Mouse (Mus musculus): ENCODE measurements at regions not wholly inside any gene's neighbourhood (a gene's known extent, or its start where the extent isn't known, plus 50 kb on each side); places are given as distances from the start of the nearest gene placed in this dataset.
A peak's percentile ranks its signal among the peaks of the same experiment; 100 is the strongest.
"Not testable (repeated sequence)": the region's sequence is repeated elsewhere in the genome, so short reads cannot be mapped to it uniquely, and the experiment has no call there.

DNA sequence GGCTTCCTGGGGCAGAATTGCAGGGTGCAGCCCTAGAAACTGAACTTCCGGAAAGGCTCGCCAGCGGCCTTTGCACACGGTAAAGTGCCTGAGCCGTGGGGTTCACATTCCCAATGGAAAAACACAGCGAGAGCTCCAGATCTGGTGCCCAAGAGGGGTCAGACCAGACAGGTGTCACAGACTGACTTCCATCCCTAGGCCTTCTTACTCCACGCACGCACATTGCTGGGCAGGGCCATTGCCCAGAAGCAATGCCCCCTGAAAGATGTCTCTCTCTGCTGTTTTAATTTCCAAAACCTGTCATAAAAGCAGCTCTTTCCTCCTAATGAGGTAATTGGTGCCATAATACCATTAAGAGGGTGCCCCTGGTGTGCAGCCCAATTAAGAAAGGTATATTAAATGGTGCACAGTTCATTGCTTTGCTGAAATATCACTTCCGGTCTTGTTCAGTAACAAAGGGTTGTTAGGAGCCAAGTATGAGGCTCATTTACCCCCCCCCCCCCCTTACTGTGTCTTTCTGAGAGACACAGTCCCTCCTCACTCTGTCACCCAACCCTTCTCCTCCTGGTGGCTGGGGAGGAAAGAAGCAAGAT lies 159.9 kb upstream of the Hes1 start:
- no peak for DNase-seq (ENCODE audit: low spot score)
- Histone ChIP-seq H3K9me3 (no peaks in the 10 kb centered on the region), H3K27ac (no peak overlapping the region), H3K27me3 (ENCODE audit: insufficient read depth, poor library complexity, severe bottlenecking) (peaks cover 65% of the 10 kb centered on the region), H3K4me3 (no peak overlapping the region), H3K4me1 (replicated peaks) (peaks cover 43% of the 10 kb centered on the region), H3K36me3 (no peaks in the 10 kb centered on the region)
- WGBS, result 73% methylated on average over 9 of the region's 9 CpGs

GRCm38 (mm10) chr16:29907331-29907730 lies 156.9 kb upstream of the Hes1 start:
- Histone ChIP-seq H3K9me3 (peaks cover 10% of the 10 kb centered on the region; the same call in 1 of the 2 replicates), H3K27ac (no peak overlapping the region), H3K27me3 (ENCODE audit: insufficient read depth, poor library complexity, severe bottlenecking) (peaks cover 62% of the 10 kb centered on the region), H3K4me1 (replicated peaks) (peaks cover 57% of the 10 kb centered on the region), H3K4me3 (no peak overlapping the region), H3K36me3 (no peaks in the 10 kb centered on the region)
- DNase-seq (ENCODE audit: low spot score), result no peak
- WGBS, result 48% methylated on average over 7 of the region's 7 CpGs

DNA sequence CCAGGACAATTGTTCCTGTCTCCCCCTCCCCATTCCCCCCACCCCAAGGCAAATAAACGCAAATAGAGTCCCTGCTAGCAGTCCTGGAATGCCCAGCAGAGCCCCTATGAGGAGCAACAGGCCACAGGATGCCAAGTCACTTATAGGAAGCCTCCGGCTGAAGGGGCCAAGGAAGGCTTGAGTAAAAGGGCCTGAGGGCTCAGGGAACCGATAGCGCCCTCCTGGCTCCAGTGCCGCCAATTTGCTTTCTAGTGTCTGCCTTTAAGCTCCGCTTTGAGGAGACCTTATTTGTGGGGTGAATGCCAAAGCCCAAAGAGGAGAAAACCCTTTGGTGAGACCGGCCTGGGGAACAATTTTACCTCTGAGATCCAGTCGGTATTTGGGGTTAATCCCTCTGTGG lies 156.2 kb upstream of the Hes1 start:
- H3K4me1 ChIP-seq (replicated peaks), result peaks cover 57% of the 10 kb centered on the region
- DNase-seq (ENCODE audit: low spot score), result no peak
- 19% methylated on average over 8 of the region's 8 CpGs for WGBS
- H3K27ac ChIP-seq, result peak overlapping the region; percentile 12; the same call in 1 of the 2 replicates
- no peaks in the 10 kb centered on the region for H3K36me3 ChIP-seq
- peaks cover 10% of the 10 kb centered on the region; the same call in 1 of the 2 replicates for H3K9me3 ChIP-seq
- H3K4me3 ChIP-seq, result no peak overlapping the region
- peaks cover 61% of the 10 kb centered on the region for H3K27me3 ChIP-seq (ENCODE audit: insufficient read depth, poor library complexity, severe bottlenecking)

DNA sequence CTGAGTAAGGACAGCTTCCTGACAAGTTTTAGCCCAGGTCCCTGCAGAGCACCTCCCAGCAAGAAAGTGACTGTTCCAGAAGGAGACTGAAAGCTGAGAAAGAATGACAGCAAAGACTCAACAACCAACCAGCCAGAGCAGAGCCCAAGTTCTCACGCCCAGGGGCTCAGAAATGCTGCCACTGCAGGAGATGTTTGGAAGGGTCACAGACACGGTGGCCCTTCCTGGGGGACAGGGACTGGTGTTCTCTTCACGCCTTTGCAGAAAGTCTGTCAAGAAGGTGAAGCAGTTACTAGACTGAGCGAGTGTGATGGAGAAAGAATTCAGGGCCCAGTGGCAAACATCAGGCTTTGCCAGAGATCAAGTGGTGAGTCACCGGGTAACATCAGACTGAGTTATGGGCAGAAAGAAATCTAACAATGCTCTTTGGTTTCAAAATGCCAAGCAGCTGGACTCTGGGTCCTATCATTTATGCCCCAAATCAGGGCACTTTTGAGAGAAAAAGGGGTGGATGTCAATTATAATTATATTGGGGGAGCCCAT lies 154.2 kb upstream of the Hes1 start:
- H3K36me3 ChIP-seq, result no peaks in the 10 kb centered on the region
- no peak overlapping the region for H3K4me3 ChIP-seq
- peaks cover 47% of the 10 kb centered on the region for H3K27me3 ChIP-seq (ENCODE audit: insufficient read depth, poor library complexity, severe bottlenecking)
- peak overlapping the region; percentile 50; the same call in 1 of the 2 replicates for H3K27ac ChIP-seq
- no peak for DNase-seq (ENCODE audit: low spot score)
- H3K9me3 ChIP-seq, result peaks cover 10% of the 10 kb centered on the region; the same call in 1 of the 2 replicates
- 36% methylated on average over 5 of the region's 5 CpGs for WGBS
- peaks cover 43% of the 10 kb centered on the region for H3K4me1 ChIP-seq (replicated peaks)

DNA sequence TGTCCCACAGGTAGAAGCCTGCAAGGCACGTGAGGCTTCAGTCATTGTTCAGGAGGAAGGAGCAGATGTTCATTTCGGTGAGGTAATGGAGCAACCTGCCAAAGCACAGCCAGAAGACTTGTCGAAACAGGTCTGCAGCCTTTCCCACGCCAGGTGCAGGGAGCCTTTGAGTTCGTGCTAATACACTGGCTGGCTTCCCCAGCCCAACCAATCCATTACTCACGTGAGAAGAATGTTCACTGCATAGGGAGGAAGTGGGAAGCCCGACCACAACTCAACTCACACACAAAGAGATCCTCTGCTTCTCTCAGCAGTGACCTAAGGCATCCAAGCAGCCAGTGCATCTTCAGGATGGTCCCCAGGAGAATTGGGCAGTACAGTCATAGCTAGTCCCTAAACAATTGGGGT lies 153.0 kb upstream of the Hes1 start:
- Histone ChIP-seq H3K27me3 (ENCODE audit: insufficient read depth, poor library complexity, severe bottlenecking) (peaks cover 43% of the 10 kb centered on the region), H3K36me3 (no peaks in the 10 kb centered on the region), H3K9me3 (peaks cover 10% of the 10 kb centered on the region; the same call in 1 of the 2 replicates), H3K27ac (no peak overlapping the region), H3K4me1 (replicated peaks) (peaks cover 39% of the 10 kb centered on the region), H3K4me3 (no peak overlapping the region)
- no peak for DNase-seq (ENCODE audit: low spot score)
- WGBS, result 85% methylated on average over 7 of the region's 7 CpGs

DNA sequence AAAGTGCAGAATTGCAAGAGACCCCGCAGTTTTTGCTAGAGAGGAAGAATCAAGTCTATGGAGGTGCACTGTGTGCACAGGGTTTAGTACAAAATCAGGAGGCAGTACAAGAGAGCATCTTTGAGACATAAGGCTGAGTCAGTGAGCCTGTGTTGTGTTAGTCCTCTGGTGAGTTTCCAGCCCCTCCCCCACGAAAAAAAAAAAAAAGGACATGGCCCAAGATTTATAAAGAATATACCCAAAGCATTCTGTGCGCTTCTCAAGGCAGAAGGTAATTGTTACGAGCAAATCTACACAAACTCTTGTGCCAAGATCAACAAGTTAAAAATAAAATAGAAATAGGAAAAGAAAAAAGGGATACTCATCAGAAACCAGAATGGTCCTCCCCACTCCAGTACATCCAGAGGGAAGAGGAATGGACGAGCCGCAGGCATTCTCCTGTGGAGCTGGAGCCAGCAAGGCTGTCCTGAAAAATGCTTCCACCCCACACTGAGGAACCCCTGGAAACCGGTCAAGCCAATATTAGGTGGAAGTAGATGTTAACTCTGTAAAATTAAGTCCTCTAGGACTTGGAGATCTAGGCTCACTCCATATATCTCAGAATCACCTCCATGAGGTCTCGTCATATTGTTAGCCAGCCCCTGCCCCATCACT lies 150.7 kb upstream of the Hes1 start:
- Histone ChIP-seq H3K27ac (no peak overlapping the region), H3K4me1 (replicated peaks) (peaks cover 22% of the 10 kb centered on the region), H3K27me3 (ENCODE audit: insufficient read depth, poor library complexity, severe bottlenecking) (peaks cover 22% of the 10 kb centered on the region), H3K9me3 (peaks cover 10% of the 10 kb centered on the region; the same call in 1 of the 2 replicates), H3K4me3 (no peak overlapping the region), H3K36me3 (no peaks in the 10 kb centered on the region)
- DNase-seq (ENCODE audit: low spot score), result no peak
- 81% methylated on average over 8 of the region's 8 CpGs for WGBS

DNA sequence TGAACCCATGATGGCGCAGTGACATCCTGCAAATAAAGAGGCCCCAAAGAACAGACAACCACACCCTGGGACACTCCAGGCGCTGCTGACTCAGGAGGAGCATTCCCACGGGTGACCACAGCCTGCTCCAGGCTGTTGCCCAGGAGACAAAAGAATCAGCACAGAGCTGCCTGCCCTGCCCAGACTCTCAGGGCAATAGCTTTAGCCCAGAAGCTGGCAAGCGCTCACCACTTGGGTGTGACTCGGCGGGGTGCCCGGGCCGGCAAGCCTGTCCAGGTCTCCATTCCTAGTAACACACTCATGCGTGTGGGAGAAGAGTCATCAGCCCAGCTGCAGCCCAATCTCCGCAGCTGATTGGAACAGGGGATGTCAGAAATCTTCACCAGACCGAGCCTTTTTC lies 148.8 kb upstream of the Hes1 start:
- H3K4me3 ChIP-seq, result no peak overlapping the region
- peaks cover 13% of the 10 kb centered on the region for H3K4me1 ChIP-seq (replicated peaks)
- peak overlapping the region; percentile 72 for H3K27ac ChIP-seq
- 57% methylated on average over 11 of the region's 11 CpGs for WGBS
- peaks cover 10% of the 10 kb centered on the region; the same call in 1 of the 2 replicates for H3K9me3 ChIP-seq
- no peak for DNase-seq (ENCODE audit: low spot score)
- no peaks in the 10 kb centered on the region for H3K36me3 ChIP-seq
- H3K27me3 ChIP-seq (ENCODE audit: insufficient read depth, poor library complexity, severe bottlenecking), result peaks cover 25% of the 10 kb centered on the region

DNA sequence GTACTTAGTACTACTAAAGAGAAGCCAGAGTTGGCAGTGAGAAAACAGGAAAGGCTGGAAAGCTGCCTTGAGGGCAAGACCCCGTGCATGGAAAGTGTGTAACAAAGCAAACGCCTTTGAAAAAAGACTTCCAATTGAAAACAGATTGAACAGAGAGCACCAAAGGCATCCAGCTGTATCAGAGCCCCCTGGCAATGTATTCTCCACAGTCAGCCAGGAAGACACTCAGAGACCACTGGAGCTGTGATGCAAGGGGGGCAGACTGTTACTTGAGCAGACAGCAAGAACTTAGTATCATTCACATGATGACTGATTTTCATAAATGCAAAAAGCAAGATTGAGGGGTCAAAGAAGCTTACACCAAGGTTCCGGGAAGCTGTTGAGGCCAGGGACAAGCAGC lies 146.2 kb upstream of the Hes1 start:
- no peak for DNase-seq (ENCODE audit: low spot score)

GRCm38 (mm10) chr16:29918396-29918795 lies 145.8 kb upstream of the Hes1 start:
- WGBS, result 83% methylated on average over 6 of the region's 6 CpGs
- Histone ChIP-seq H3K4me1 (replicated peaks) (peaks cover 7% of the 10 kb centered on the region), H3K36me3 (no peaks in the 10 kb centered on the region), H3K27ac (no peak overlapping the region), H3K27me3 (ENCODE audit: insufficient read depth, poor library complexity, severe bottlenecking) (peaks cover 23% of the 10 kb centered on the region), H3K4me3 (no peak overlapping the region), H3K9me3 (no peaks in the 10 kb centered on the region)
- no peak for DNase-seq (ENCODE audit: low spot score)

More for the DNA sequence above, 146.2 kb upstream of the Hes1 start:
- Histone ChIP-seq H3K4me1 (replicated peaks) (peaks cover 7% of the 10 kb centered on the region), H3K27me3 (ENCODE audit: insufficient read depth, poor library complexity, severe bottlenecking) (peaks cover 23% of the 10 kb centered on the region), H3K4me3 (no peak overlapping the region), H3K27ac (no peak overlapping the region), H3K9me3 (no peaks in the 10 kb centered on the region), H3K36me3 (no peaks in the 10 kb centered on the region)
- WGBS, result 38% methylated on average over 3 of the region's 3 CpGs

GRCm38 (mm10) chr16:29920940-29921339 lies 143.2 kb upstream of the Hes1 start:
- no peaks in the 10 kb centered on the region for H3K36me3 ChIP-seq
- no peak for DNase-seq (ENCODE audit: low spot score)
- 0 out of 2 replicates have a peak, but pooled peaks cover 2% of the 10 kb centered on the region for H3K4me1 ChIP-seq (replicated peaks)
- H3K4me3 ChIP-seq, result no peak overlapping the region
- peaks cover 10% of the 10 kb centered on the region; the same call in 1 of the 2 replicates for H3K27me3 ChIP-seq (ENCODE audit: insufficient read depth, poor library complexity, severe bottlenecking)
- peaks cover 4% of the 10 kb centered on the region; the same call in 1 of the 2 replicates for H3K9me3 ChIP-seq
- 78% methylated on average over 5 of the region's 5 CpGs for WGBS
- H3K27ac ChIP-seq, result no peak overlapping the region

GRCm38 (mm10) chr16:29921385-29921784 lies 142.8 kb upstream of the Hes1 start:
- H3K9me3 ChIP-seq, result peaks cover 4% of the 10 kb centered on the region; the same call in 1 of the 2 replicates
- 0 out of 2 replicates have a peak, but pooled peaks cover 2% of the 10 kb centered on the region for H3K4me1 ChIP-seq (replicated peaks)
- 69% methylated on average over 3 of the region's 3 CpGs for WGBS
- H3K4me3 ChIP-seq, result no peak overlapping the region
- H3K27me3 ChIP-seq (ENCODE audit: insufficient read depth, poor library complexity, severe bottlenecking), result peaks cover 8% of the 10 kb centered on the region; the same call in 1 of the 2 replicates
- H3K36me3 ChIP-seq, result no peaks in the 10 kb centered on the region
- H3K27ac ChIP-seq, result no peak overlapping the region
- DNase-seq (ENCODE audit: low spot score), result no peak

- not testable (repeated sequence) for H3K27me3 ChIP-seq (ENCODE audit: insufficient read depth, poor library complexity, severe bottlenecking); H3K4me1 ChIP-seq (replicated peaks); H3K36me3 ChIP-seq; DNase-seq (ENCODE audit: low spot score); H3K27ac ChIP-seq; H3K9me3 ChIP-seq; H3K4me3 ChIP-seq
- WGBS, result 94% methylated on average over 11 of the region's 11 CpGs
Measured at GRCm38 (mm10) chr16:29927276-29927675, 136.9 kb upstream of the Hes1 start.

- no peak for DNase-seq (ENCODE audit: low spot score)
- Histone ChIP-seq H3K36me3 (no peaks in the 10 kb centered on the region), H3K27me3 (ENCODE audit: insufficient read depth, poor library complexity, severe bottlenecking) (0 out of 2 replicates have a peak, but pooled peaks cover 6% of the 10 kb centered on the region), H3K27ac (no peak overlapping the region), H3K4me3 (no peak overlapping the region), H3K4me1 (replicated peaks) (no peaks in the 10 kb centered on the region), H3K9me3 (peaks cover 4% of the 10 kb centered on the region; the same call in 1 of the 2 replicates)
- WGBS, result 95% methylated on average over 4 of the region's 4 CpGs
Measured at GRCm38 (mm10) chr16:29928291-29928690, 135.9 kb upstream of the Hes1 start.
